Mouse (Mus musculus) bone marrow macrophage, adult 2 months (primary cell): ENCODE data around the gene Ephx4.

ENCODE experiments used
- CTCF ChIP-seq: IDR thresholded peaks from 2 replicates; pipeline ENCODE4 v1.5.1; 2012; ENCODE audit warnings: low read depth, mild to moderate bottlenecking, low read length, moderate library complexity
- POLR2A ChIP-seq: IDR thresholded peaks from 2 replicates; pipeline ENCODE4 v1.6.1; 2012; ENCODE audit warnings: mild to moderate bottlenecking, low read depth, low read length, borderline replicate concordance

DNA sequence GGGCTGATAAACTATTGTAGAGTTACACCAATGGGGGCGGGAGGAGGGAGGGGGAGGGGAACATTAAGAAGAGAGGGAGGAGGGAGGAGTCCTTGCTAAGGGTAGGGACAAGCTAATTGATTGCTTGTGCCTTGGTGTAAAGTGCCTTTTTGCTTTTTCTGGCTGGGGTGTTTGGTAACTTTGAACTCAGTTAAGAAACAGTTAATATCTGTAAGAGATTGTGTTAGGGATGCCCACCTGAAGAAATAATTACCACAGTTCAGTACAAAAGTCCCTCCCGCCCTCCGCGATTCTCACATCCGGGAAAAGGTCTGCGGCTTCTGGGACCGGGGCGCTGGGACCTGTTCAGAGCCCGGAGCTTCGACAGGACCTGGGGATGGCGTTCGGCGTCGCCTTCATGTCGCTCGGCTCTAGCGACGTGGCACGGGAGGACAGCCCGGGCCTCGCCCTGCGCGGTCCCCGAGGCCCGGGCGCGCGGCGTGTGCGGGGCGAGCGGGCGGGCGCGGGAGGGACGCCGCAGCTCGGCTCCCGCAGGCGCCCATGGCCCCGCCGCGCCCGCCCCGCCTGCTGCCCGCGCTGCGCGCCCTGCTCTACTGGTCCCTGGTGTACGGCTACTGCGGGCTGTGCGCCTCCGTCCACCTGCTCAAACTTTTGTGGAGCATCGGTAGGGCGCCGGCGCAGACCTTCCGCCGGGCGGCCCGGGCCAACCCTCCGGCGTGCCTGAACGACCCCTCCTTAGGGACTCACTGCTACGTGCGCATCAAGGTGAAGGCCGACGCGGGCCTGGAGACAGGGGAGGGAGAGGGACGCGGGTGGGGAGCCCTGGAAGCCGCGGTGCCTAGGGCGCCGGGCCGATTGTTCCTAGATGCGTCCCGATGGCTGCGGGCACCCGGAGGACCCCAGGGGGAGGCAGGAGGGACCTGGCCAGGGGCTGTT lies 743 bp downstream of the Ephx4 start:
- TF ChIP-seq POLR2A = no peak
- TF ChIP-seq CTCF = no peak
